In the genomic region with DNA sequence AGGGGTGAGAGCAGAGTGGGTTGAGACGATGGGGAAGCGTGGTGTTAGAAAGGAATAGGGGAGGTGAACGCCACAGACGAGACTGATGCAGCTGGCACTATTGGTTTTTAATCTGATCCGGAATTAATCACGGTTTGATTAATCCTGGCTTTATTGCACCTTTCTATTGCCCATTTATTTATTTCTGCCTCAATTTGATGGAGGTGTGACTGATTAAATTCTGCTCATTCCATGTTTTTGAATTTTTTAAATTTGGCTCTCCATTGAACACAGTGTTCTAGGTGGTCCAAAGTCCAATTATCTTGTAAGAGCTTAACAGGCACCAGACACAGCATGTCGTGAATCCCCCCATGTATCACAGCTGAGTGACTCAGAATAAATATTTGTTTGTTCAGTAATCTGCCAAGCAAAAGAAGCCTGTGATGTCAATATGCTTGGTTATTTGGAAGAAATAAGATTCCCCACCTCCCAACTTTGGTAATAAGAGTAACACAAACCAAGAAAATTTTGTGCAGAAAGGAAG, we compare ENCODE assay signal across 12 mouse cellular contexts.
DNase-seq lines count a peak whose midpoint lies in the region; ATAC-seq and TF ChIP-seq lines count a peak whose summit lies in the region.
"Had no signal": no experiment of that assay in that cellular context is flagged by ENCODE, and none has a peak within 500 bp of the region (broad histone marks: within the 10 kb centered on the region; RNA-seq: fewer than 3 reads in every experiment).

No protein-coding gene starts in this region.

- H3K4me2 ChIP-seq in forebrain, embryonic 14.5 days (ENCODE audit: low read length), result peak overlapping the region; percentile 38; the same call in 1 of the 2 replicates
- H3K4me2 ChIP-seq in hindbrain, embryonic 16.5 days (ENCODE audit: low read length), result peak overlapping the region; percentile 22; the same call in 1 of the 2 replicates
- H3K4me2 ChIP-seq in neural tube, embryonic 12.5 days (replicated peaks), result peak overlapping the region; percentile 38; the same call in 1 of the 2 replicates
- H3K4me2 ChIP-seq in stomach, postnatal 0 days (replicated peaks; ENCODE audit: low read depth), result no peak overlapping the region
- H3K4me2 ChIP-seq: embryonic facial prominence, embryonic 15.5 days; intestine, embryonic 15.5 days; lung, embryonic 14.5 days had no signal

- 3% methylated on average over 7 of the region's 7 CpGs for WGBS in forebrain, embryonic 14.5 days
- 14% methylated on average over 7 of the region's 7 CpGs for WGBS in hindbrain, embryonic 16.5 days
- 30% methylated on average over 7 of the region's 7 CpGs for WGBS in neural tube, embryonic 12.5 days
- WGBS in stomach, postnatal 0 days, result 79% methylated on average over 7 of the region's 7 CpGs

- H3K27me3 ChIP-seq in forebrain, embryonic 14.5 days (replicated peaks; ENCODE audit: control insufficient read depth, insufficient read depth, low read length), result no peaks in the 10 kb centered on the region
- no peaks in the 10 kb centered on the region for H3K27me3 ChIP-seq in hindbrain, embryonic 16.5 days (replicated peaks; ENCODE audit: control insufficient read depth, insufficient read depth, low read length)
- no peaks in the 10 kb centered on the region for H3K27me3 ChIP-seq in neural tube, embryonic 12.5 days (replicated peaks)
- no peaks in the 10 kb centered on the region for H3K27me3 ChIP-seq in stomach, postnatal 0 days (ENCODE audit: control insufficient read depth, insufficient read depth, low read length)
- H3K27me3 ChIP-seq: intestine, embryonic 15.5 days; megakaryocyte, embryonic 14.5 days had no signal

- H3K9me3 ChIP-seq in forebrain, embryonic 14.5 days (replicated peaks; ENCODE audit: control insufficient read depth, low read length), result no peaks in the 10 kb centered on the region
- no peaks in the 10 kb centered on the region for H3K9me3 ChIP-seq in hindbrain, embryonic 16.5 days (ENCODE audit: control insufficient read depth, low read length)
- H3K9me3 ChIP-seq in neural tube, embryonic 12.5 days, result no peaks in the 10 kb centered on the region
- no peaks in the 10 kb centered on the region for H3K9me3 ChIP-seq in stomach, postnatal 0 days (ENCODE audit: control insufficient read depth, low read length)
- H3K9me3 ChIP-seq: embryonic facial prominence, embryonic 15.5 days; intestine, embryonic 15.5 days; megakaryocyte, embryonic 14.5 days had no signal

- peak overlapping the region; percentile 22; the same call in 1 of the 2 replicates for H3K9ac ChIP-seq in forebrain, embryonic 14.5 days (ENCODE audit: low read length)
- H3K9ac ChIP-seq in hindbrain, embryonic 16.5 days (ENCODE audit: low read depth, low read length), result peak overlapping the region; percentile 17; the same call in 1 of the 2 replicates
- no peak overlapping the region for H3K9ac ChIP-seq in neural tube, embryonic 12.5 days
- H3K9ac ChIP-seq in stomach, postnatal 0 days (ENCODE audit: low read length), result no peak overlapping the region
- H3K9ac ChIP-seq: embryonic facial prominence, embryonic 15.5 days; intestine, embryonic 15.5 days; lung, embryonic 14.5 days had no signal

- no peak for TF ChIP-seq CTCF in stomach, postnatal 0 days (IDR thresholded peaks at IDR 0.05; ENCODE audit: low read depth)

- intact Hi-C loops in left cerebral cortex, postnatal 4 days (cut with DNase I), result loop anchor here (5.0 kb wide), 2 partner anchors 449 to 1029 kb away; no protein-coding TSS in a partner anchor

- peak overlapping the region; percentile 81 for H3K27ac ChIP-seq in forebrain, embryonic 14.5 days (ENCODE audit: low read depth, low read length)
- H3K27ac ChIP-seq in hindbrain, embryonic 16.5 days (ENCODE audit: low read depth, low read length), result peak overlapping the region; percentile 68
- H3K27ac ChIP-seq in neural tube, embryonic 12.5 days, result 0 out of 2 replicates have a peak overlapping the region, but pooled peaks have one; percentile 20
- no peak overlapping the region for H3K27ac ChIP-seq in stomach, postnatal 0 days (replicated peaks)
- H3K27ac ChIP-seq: embryonic facial prominence, embryonic 15.5 days; intestine, embryonic 15.5 days had no signal

- peak; percentile 86 for ATAC-seq in forebrain, embryonic 14.5 days
- ATAC-seq in hindbrain, embryonic 16.5 days, result peak; percentile 86
- peak; percentile 88 for ATAC-seq in neural tube, embryonic 12.5 days (ENCODE audit: low FRiP score, low read depth)
- no peak for ATAC-seq in stomach, postnatal 0 days (ENCODE audit: low FRiP score, low TSS enrichment)
- ATAC-seq: intestine, embryonic 15.5 days had no signal

- no peak for TF ChIP-seq EP300 in stomach, postnatal 0 days (optimal IDR thresholded peaks at IDR 0.05)

- H3K4me1 ChIP-seq in forebrain, embryonic 14.5 days (ENCODE audit: control insufficient read depth, insufficient read depth, low read length), result peaks cover 18% of the 10 kb centered on the region
- H3K4me1 ChIP-seq in hindbrain, embryonic 16.5 days (ENCODE audit: control insufficient read depth, insufficient read depth, low read depth, low read length), result peaks cover 14% of the 10 kb centered on the region
- peaks cover 26% of the 10 kb centered on the region for H3K4me1 ChIP-seq in neural tube, embryonic 12.5 days
- no peaks in the 10 kb centered on the region for H3K4me1 ChIP-seq in stomach, postnatal 0 days (replicated peaks; ENCODE audit: control insufficient read depth, insufficient read depth)
- H3K4me1 ChIP-seq: intestine, embryonic 15.5 days had no signal

- DNase-seq in left cerebral cortex, postnatal 4 days, result peak; percentile 35
- DNase-seq in left cerebral cortex, adult 18-20 months (ENCODE audit: low spot score in 2 of 2), result no peak
- peak; percentile 92 for DNase-seq in forebrain, embryonic 14.5 days (ENCODE audit: low spot score)
- no peak for DNase-seq in B cell, adult 2 months
- no peak for DNase-seq in gastrocnemius, postnatal 10 days
- no peak for DNase-seq in stomach, postnatal 0 days (ENCODE audit: low spot score)
- DNase-seq: lung, embryonic 14.5 days had no signal

- H3K36me3 ChIP-seq in forebrain, embryonic 14.5 days (ENCODE audit: control insufficient read depth, insufficient read depth, low read length), result no peaks in the 10 kb centered on the region
- H3K36me3 ChIP-seq in hindbrain, embryonic 16.5 days (ENCODE audit: control insufficient read depth, insufficient read depth, low read length), result no peaks in the 10 kb centered on the region
- H3K36me3 ChIP-seq in neural tube, embryonic 12.5 days, result no peaks in the 10 kb centered on the region
- no peaks in the 10 kb centered on the region for H3K36me3 ChIP-seq in stomach, postnatal 0 days (ENCODE audit: control insufficient read depth, insufficient read depth, low read length)
- H3K36me3 ChIP-seq: embryonic facial prominence, embryonic 15.5 days; intestine, embryonic 15.5 days had no signal

- no peak overlapping the region for H3K4me3 ChIP-seq in forebrain, embryonic 14.5 days (ENCODE audit: low read depth, low read length)
- H3K4me3 ChIP-seq in hindbrain, embryonic 16.5 days (ENCODE audit: low read length), result no peak overlapping the region
- H3K4me3 ChIP-seq in neural tube, embryonic 12.5 days, result no peak overlapping the region
- no peak overlapping the region for H3K4me3 ChIP-seq in stomach, postnatal 0 days (ENCODE audit: low read depth, low read length)
- H3K4me3 ChIP-seq: embryonic facial prominence, embryonic 15.5 days; intestine, embryonic 15.5 days; megakaryocyte, embryonic 14.5 days had no signal

Comparison
In these comparisons a context has a peak if more than half of its experiments do, and no peak if none do; other contexts are left out.
1. DNase-seq: peak in left cerebral cortex, postnatal 4 days (single experiment) and forebrain, embryonic 14.5 days (single experiment); none in left cerebral cortex, adult 18-20 months (0 of 2), B cell, adult 2 months (0 of 2), gastrocnemius, postnatal 10 days (single experiment) and stomach, postnatal 0 days (single experiment).
2. H3K9ac ChIP-seq: peak in forebrain, embryonic 14.5 days (single experiment) and hindbrain, embryonic 16.5 days (single experiment); none in neural tube, embryonic 12.5 days (single experiment) and stomach, postnatal 0 days (single experiment).